Mouse (Mus musculus) frontal cortex, postnatal 25 days (tissue): ENCODE results near the gene Efr3b.

ENCODE experiments used
- DNase-seq, 2 experiments: peaks; one replicate each; pipeline ENCODE4 v3.0.0; 2022; ENCODE audit warnings: low spot score in 2 of 2

Efr3b gene

GRCm38 (mm10) chr12:4038061-4039041, at the start of gene Efr3b:
Gene Efr3b, minus strand, starts transcription at chr12:4038915.
- DNase-seq, result peak; percentile 64 to 75

GRCm38 (mm10) chr12:4083441-4083840, 44.7 kb upstream of the Efr3b start:
- DNase-seq, result no peak

- DNase-seq, result peak; percentile 98 to 99
Measured at GRCm38 (mm10) chr12:4082132-4083001, 43.7 kb upstream of the Efr3b start, which contains the start of gene Dnajc27. Gene Dnajc27, plus strand, starts transcription at chr12:4082583.

- peak; percentile 83 to 90 for DNase-seq
Measured at GRCm38 (mm10) chr12:4080311-4080710, 41.6 kb upstream of the Efr3b start.

GRCm38 (mm10) chr12:4078069-4078468, 39.4 kb upstream of the Efr3b start:
- DNase-seq, result no peak

- DNase-seq, result no peak
Measured at GRCm38 (mm10) chr12:4076383-4076782, 37.7 kb upstream of the Efr3b start.

GRCm38 (mm10) chr12:4075407-4075806, 36.7 kb upstream of the Efr3b start:
- no peak for DNase-seq

GRCm38 (mm10) chr12:4071671-4072070, 33.0 kb upstream of the Efr3b start:
- no peak for DNase-seq

GRCm38 (mm10) chr12:4068551-4068950, 29.8 kb upstream of the Efr3b start:
- DNase-seq, result no peak

GRCm38 (mm10) chr12:4066681-4067459, 28.2 kb upstream of the Efr3b start:
- peak in 1 of 2 experiments; percentile 49 for DNase-seq

GRCm38 (mm10) chr12:4065944-4066343, 27.2 kb upstream of the Efr3b start:
- DNase-seq, result no peak

GRCm38 (mm10) chr12:4065498-4065897, 26.8 kb upstream of the Efr3b start:
- no peak for DNase-seq

- no peak for DNase-seq
Measured at GRCm38 (mm10) chr12:4059683-4060082, 21.0 kb upstream of the Efr3b start.

GRCm38 (mm10) chr12:4058321-4058720, 19.6 kb upstream of the Efr3b start:
- DNase-seq, result no peak

- DNase-seq, result no peak
Measured at GRCm38 (mm10) chr12:4054845-4055244, 16.1 kb upstream of the Efr3b start.

GRCm38 (mm10) chr12:4053643-4054042, 14.9 kb upstream of the Efr3b start:
- DNase-seq, result no peak

- no peak for DNase-seq
Measured at GRCm38 (mm10) chr12:4050861-4051425, 12.2 kb upstream of the Efr3b start.

GRCm38 (mm10) chr12:4048031-4048430, 9.3 kb upstream of the Efr3b start:
- DNase-seq, result no peak

- no peak for DNase-seq
Measured at GRCm38 (mm10) chr12:4045992-4046391, 7.3 kb upstream of the Efr3b start.

- DNase-seq, result no peak
Measured at GRCm38 (mm10) chr12:4042411-4042810, 3.7 kb upstream of the Efr3b start.

- no peak for DNase-seq
Measured at GRCm38 (mm10) chr12:4039046-4039445, 331 bp upstream of the Efr3b start.
